Mouse (Mus musculus): ENCODE data around the gene Nudt6.

Nudt6 gene

GRCm38 (mm10) chr3:37420072-37420471 is at the start of gene Nudt6:
Gene Nudt6 (minus strand): TSS chr3:37420211.
- DNase-seq (ENCODE audit: low spot score), result peak; percentile 91

- DNase-seq (ENCODE audit: low spot score), result no peak
Observed at GRCm38 (mm10) chr3:37469353-37469752, 49.3 kb upstream of the Nudt6 start.

- no peak for DNase-seq (ENCODE audit: low spot score)
Observed at GRCm38 (mm10) chr3:37468170-37468569, 48.2 kb upstream of the Nudt6 start.

GRCm38 (mm10) chr3:37455992-37456391 is 36.0 kb upstream of the Nudt6 start:
- DNase-seq (ENCODE audit: low spot score), result no peak

- no peak for DNase-seq (ENCODE audit: low spot score)
Observed at GRCm38 (mm10) chr3:37443409-37443808, 23.4 kb upstream of the Nudt6 start.

GRCm38 (mm10) chr3:37439770-37440169 is 19.8 kb upstream of the Nudt6 start:
- no peak for DNase-seq (ENCODE audit: low spot score)

- no peak for DNase-seq (ENCODE audit: low spot score)
Observed at GRCm38 (mm10) chr3:37430359-37430758, 10.3 kb upstream of the Nudt6 start.

GRCm38 (mm10) chr3:37426069-37426468 is 6.1 kb upstream of the Nudt6 start:
- no peak for DNase-seq (ENCODE audit: low spot score)

GRCm38 (mm10) chr3:37421179-37421578 is 1.2 kb upstream of the Nudt6 start:
- no peak for DNase-seq (ENCODE audit: low spot score)

GRCm38 (mm10) chr3:37420641-37421040 is 630 bp upstream of the Nudt6 start:
- DNase-seq (ENCODE audit: low spot score), result no peak

GRCm38 (mm10) chr3:37419458-37419991 is 486 bp downstream of the Nudt6 start, which contains the start of gene Spata5:
Gene Spata5 (plus strand): TSS chr3:37419896.
- peak; percentile 92 for DNase-seq (ENCODE audit: low spot score)

GRCm38 (mm10) chr3:37418961-37419457 is 1.0 kb downstream of the Nudt6 start:
- DNase-seq (ENCODE audit: low spot score), result peak; percentile 42

GRCm38 (mm10) chr3:37418341-37418740 is 1.7 kb downstream of the Nudt6 start:
- no peak for DNase-seq (ENCODE audit: low spot score)

- peak; percentile 74 for DNase-seq (ENCODE audit: low spot score)
Observed at GRCm38 (mm10) chr3:37414413-37414960, 5.5 kb downstream of the Nudt6 start.

- DNase-seq (ENCODE audit: low spot score), result no peak
Observed at GRCm38 (mm10) chr3:37413446-37413845, 6.6 kb downstream of the Nudt6 start.

- DNase-seq (ENCODE audit: low spot score), result no peak
Observed at GRCm38 (mm10) chr3:37407598-37407997, 12.4 kb downstream of the Nudt6 start.

GRCm38 (mm10) chr3:37401729-37402610 is 18.0 kb downstream of the Nudt6 start:
- peak; percentile 40 for DNase-seq (ENCODE audit: low spot score)

- DNase-seq (ENCODE audit: low spot score), result peak; percentile 42
Observed at GRCm38 (mm10) chr3:37398661-37399395, 21.2 kb downstream of the Nudt6 start.

GRCm38 (mm10) chr3:37397646-37398045 is 22.4 kb downstream of the Nudt6 start:
- DNase-seq (ENCODE audit: low spot score), result no peak

- no peak for DNase-seq (ENCODE audit: low spot score)
Observed at GRCm38 (mm10) chr3:37396930-37397608, 22.9 kb downstream of the Nudt6 start.

GRCm38 (mm10) chr3:37387310-37387709 is 32.7 kb downstream of the Nudt6 start:
- DNase-seq (ENCODE audit: low spot score), result no peak

All from ovary, postnatal 14 days (tissue).